Mouse (Mus musculus): ENCODE results near the gene Ints7.

Ints7 gene

DNA sequence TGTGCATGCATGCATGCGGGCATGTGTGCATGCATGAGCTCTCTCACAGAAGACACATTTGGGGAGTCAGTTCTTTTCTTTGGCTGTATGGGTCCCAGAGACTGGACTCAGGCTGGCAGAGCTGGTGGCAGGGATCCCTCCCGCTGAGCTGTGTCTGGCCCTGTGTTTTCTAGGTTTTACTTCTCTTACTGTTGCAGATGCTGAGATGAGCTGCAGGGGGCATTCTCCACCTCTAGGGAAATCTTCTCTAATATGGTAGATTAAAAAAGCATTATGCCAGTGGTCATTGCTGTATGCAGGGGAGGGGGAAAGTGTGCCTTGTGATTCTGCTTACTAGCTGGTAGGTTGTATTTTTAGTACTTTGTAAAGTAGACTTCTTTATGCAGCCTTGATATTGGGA is 10.3 kb downstream of the Ints7 start:
- DNase-seq, result no peak

DNA sequence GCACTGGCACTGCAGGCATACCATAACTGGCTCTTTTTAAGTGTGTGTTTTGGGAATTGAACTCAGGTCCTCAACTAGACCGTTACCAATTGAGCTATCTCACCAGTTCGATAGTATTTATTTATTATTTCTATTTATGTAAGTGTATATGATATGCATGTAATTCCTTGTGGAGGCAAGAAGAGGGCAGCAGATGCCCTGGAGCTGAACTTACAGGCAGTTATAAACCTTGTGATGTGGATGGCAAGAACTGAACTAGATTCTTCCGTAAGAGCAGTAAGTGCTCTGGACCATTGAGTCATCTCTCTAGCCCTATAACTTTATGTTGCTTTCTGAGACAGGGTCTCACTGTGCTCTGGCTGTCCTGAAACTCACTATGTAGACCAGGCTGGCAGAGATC is 11.6 kb downstream of the Ints7 start:
- DNase-seq, result no peak

DNA sequence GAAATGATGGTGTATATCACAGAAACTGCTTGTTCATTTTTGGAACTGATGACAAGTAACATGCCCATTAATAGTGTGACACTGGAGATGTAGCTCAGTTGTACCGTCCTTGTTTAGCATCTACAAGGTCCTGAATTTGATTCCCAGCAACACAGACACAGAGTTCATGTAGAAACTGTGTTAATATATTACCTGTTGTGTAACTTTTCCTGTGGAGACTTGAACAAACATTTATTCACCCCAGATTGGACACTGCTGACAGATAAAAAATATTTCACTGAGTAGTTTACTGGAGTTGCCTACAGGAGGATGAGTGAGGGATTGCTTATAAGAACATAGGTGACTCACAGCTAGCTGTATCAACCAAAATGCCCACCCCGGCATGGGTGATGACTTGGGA is 13.3 kb downstream of the Ints7 start:
- DNase-seq, result no peak

DNA sequence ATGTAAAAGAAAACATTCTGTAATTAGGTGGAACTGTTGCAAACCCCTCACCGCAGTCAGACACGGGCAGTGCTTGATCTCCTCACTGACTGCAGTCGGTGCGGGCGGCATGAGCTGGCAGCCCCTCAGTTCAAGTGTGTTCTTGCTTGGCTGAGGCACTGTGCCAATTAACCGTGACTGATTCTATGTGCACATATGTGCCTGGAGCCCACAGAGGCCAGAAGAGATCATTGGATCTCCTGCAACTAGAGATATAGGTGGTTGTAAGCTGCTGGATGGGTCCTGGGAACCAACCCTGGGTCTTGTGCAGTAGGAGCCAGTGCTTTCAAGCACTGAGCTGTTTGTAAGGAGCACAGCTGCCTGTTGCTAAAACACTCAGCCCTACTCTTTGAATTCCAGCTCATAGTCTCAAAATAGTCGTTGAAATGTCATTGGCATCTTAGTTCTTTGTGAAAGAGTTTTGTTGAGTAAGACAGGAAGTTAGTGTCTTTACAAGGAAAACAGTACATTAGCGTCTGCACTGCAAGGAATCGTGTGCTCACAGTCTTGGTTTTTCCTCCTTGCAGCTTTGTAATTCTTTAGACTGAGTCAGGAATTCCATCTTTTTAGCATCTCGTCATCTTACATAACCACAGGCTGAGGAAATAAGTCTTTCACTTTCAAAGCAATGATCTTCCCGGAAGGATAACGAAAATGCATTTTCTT is 16.7 kb downstream of the Ints7 start:
- DNase-seq, result no peak

DNA sequence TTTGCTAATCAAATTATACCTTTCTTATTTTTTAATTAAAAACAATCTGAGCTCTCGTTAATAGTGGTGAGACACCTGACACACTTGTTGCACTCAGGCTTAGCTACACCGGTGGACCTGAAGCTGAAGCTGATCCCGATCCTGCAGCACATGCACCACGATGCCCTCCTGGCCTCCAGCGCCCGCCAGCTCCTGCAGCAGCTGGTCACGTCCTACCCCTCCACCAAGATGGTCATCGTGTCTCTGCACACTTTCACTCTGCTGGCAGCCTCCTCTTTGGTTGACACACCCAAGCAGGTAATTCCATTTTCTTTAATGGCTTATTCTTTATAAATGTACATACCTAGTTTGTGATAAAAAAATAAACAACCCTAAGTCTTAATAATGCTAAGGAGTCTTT is 20.6 kb downstream of the Ints7 start:
- no peak for DNase-seq

DNA sequence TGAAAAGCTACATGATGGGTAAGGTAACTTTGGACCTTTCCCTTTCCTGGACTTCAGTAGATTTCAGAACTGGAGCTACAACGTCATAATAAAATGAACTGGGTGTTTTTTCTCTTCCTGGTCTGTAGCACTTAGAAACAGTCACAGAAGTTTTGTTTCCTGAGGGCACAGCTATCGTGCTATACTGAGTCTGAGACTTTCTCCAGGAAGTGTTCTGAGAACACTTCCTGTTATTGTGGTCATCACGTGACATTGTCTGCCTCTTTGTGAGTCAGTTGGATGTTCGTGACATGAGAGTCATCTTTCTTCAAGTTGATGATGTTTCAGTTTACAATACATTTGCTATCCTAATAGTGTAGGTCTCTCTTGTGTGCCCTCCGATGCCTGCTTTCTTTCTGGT is 23.8 kb downstream of the Ints7 start:
- DNase-seq, result peak; percentile 9

DNA sequence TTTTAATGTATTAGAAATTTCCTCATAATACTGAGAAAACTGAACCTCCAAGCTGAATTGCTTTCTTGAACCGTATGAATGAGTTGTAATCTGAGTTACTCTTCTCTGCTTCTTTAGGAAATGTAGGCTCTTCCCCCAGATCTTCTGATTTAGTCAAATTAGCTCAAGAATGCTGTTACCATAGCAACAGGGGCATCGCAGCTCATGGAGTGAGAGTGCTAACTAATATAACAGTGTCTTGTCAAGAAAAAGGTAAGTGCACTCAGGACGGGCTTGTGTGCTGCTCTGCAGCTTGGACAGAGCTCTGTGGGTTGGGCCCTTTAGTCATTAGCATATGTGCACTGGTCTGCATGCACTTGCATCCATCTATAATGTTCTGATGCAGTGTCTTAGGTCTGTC is 29.3 kb downstream of the Ints7 start:
- no peak for DNase-seq

DNA sequence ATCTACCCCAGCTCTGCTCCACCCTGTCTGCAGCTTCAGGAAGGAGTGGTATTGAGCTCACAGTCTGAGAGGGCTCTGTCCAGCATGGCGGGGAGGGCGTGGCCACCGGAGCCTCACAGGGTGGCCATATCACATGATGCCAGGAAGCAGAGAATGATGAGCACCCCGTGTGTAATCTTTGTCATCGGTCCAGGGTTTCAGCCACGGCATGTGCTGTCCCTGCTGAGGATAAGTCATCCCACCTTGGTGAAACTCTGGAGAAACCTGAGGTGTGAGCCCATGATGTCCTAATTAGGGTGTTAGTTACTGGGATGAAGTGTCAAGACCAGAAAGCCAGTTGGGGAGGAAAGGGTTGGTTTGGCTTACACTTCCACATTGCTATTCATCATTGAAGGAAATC is 33.6 kb downstream of the Ints7 start:
- DNase-seq, result no peak

DNA sequence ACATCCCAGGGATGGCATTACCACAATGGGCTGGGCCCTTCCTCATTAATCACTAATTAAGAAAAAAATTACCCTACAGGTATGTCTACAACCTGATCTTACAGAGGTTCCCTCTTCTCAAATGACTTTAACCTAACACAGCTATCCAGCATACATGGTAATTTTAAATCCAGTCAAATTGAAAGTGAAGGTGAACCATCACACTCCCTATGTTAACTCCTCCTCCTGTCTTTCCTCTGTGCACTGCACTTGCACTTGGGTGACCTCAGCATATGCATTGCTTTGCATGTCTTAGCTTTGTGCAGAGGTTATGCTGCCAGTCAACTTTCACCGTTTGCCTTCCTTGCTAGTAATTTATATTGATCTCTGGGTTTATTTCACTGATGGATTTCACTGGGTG is 34.1 kb downstream of the Ints7 start:
- no peak for DNase-seq

DNA sequence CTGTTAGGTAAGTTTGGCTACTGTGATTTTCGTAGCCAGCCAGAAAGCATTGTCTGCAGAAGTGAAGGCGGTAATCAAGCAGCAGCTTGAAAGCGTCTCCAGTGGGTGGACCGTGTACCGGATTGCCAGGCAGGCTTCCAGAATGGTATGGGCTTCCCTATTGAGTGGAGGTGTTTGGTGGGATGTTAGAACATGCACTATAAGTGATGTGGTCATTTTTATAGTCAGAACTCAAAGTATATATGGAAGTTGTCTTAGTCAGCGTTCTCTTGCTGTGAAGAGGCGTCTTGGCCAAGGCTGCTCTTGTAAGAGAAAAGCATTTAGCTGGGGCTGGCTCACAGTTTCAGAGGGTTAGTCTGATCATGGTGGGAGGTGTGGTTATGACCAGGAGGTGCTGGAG is 34.9 kb downstream of the Ints7 start:
- no peak for DNase-seq

DNA sequence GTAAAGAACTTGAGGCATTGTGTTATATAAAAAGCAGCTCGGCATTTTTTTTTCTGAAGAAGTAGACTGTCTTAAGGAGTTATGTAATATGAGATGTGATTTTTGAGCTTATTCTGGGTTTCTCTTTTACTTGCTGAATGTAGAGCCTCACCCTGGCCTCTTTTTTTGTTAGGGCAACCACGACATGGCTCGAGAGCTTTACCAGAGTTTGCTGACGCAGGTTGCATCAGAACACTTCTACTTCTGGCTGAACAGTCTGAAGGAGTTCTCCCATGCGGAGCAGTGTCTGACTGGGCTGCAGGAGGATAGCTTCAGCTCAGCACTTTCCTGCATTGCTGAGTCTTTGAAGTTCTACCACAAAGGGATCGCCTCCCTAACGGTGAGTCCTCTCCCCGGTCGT is 36.2 kb downstream of the Ints7 start:
- no peak for DNase-seq

DNA sequence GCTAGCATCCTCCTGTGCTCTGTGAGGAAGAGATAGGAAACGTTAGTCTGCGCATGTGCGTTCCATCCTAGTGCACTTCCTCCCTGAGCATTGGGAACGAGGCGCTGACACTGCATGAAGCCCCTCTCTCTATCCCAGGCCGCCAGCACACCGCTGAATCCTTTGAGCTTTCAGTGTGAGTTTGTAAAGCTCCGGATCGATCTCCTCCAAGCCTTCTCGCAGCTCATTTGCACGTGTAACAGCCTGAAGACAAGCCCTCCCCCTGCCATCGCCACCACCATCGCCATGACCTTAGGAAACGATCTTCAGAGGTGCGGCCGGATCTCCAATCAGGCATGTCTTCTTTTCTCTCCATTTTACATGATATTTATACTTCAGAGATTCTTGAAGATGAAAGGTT is 37.4 kb downstream of the Ints7 start:
- DNase-seq, result no peak

DNA sequence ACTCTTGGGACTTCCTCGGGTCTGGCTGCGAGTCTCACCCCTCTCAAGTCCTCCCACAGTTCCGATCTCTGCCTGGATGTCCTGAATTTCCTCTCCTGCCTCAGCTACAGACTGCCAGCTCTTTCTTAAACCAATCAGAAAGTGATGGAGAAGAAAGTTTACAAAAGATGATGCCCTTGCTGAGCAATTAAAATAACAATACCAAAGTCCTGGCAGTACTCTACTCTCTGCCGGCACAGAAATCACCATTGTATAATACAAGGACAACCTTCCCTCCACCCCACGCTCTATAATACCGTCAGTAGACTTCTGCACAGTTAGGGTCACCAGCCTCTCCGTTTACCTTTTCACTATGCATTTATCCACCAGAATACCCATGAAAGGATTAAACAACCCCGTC is 40.8 kb downstream of the Ints7 start:
- DNase-seq, result no peak

DNA sequence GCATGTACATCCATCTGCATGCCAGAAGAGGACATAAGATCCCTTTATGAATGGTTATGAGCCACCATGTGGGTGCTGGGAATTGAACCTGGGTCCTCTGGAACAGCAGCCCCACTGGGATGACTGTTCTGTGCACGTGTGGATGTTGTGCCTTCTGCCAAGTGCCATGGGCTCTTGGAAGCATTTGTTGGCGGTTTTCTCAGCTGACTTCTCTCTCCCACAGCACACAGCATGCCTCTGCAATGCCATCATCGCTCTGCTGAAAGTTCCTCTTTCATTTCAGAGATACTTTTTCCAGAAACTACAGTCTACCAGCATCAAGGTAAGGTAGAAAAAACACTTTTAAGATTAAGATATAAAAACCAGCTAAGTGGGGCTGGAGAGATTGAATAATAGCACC is 42.2 kb downstream of the Ints7 start:
- DNase-seq, result no peak

DNA sequence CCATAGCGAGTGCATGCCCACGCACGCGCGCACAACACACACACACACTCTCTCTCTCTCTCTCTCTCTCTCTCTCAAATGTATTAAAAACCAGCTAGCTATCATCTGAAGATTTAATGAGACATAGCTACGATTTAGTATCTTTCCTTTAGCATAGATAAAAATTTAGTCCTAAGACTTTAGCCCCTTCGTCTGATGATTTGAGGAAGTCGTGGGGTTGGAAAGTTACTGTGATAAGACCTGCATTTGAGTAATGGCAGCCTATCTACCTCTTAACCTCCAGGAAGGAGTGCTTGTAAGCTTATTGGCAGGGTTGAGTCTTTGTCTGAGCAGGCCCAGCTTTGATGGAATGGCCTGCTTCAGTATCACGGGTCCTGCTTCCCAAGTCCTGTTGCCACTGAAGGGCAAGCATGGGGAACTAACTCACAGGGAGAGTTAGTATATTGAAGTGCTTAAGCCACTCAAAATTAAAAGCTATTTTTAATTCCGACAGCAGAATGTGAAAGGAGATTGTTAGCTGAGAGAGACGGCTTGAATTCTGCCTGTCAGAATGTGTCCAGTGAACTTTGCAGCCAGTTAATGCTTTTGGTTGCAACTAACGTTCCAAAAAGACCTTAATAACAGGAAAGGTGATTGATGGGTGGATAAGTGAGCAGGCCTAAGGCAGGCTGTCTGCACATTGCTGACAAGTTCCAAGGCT is 42.8 kb downstream of the Ints7 start:
- no peak for DNase-seq

DNA sequence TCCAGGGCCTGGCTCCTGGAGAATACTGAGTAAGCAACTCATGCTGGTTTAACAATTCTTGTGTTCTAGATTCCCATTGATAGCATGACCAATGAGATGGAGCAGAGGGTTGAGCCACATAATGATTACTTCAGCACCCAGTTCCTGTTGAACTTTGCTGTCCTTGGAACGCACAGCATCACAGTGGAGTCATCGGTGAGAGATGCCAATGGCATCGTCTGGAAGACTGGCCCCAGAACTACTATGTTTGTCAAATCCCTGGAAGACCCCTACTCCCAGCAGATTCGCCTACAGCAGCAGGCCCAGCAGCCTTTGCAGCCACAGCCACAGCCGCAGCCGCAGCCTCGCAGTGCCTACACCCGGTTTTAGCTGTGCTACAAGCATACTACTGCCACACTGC is 45.7 kb downstream of the Ints7 start:
- no peak for DNase-seq

DNA sequence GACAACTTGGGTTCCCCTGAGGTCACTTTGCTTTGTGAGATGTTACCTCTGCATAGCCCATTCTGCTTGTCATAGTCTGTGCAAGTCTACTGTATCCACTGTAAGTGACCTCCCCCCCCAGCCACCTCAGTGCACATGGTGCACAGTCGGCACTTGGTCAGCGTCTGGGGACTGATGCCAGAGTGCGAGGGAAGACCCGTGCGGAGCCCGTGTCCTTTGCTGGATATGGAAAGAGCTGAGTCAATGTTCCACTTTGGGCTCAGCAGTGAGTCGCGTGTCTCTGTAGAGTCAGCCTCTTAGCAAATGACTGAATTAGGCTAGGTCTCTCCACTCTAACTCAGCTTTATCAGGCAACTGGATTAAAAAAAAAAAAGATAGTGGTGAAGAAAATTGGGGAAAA is 47.4 kb downstream of the Ints7 start:
- no peak for DNase-seq

DNA sequence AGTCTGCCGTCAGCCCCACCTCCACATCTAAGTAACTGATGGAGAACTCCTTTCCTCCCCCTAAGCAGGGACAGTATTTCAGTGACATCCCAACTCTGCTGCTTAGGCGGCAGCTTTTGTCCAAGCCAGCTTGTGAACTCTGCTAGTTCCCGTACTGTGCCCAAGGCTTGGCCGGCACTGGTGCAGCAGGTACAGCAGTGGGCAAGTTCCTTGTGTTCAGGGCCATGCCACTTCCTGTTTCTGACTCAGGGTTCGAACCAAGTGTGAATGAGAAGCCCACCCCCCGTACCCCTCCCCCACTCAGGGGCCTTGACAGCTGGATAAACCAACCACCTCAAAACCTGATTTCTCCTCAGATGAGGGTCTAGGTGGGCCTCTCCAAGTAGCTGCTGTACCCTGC is 49.1 kb downstream of the Ints7 start:
- no peak for DNase-seq

DNA sequence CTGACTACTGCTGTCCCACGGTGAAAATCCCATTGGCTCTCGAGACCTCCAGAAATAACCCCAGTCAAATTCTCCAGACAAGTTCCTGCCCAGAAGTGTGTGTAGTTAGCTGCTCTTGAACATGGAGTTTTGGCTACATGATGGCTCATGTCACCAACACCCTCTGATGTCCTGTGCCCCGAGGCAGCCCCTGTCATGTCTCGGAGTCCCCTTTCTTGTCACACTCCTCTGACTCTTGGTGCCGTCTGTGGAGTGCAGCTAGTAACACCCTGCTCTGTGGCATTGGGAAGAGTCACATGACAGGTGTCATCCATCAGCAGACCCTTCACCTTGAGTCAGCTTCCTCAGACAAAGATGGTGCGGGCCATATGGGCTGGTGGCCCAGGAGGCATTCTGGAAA is 49.6 kb downstream of the Ints7 start:
- DNase-seq, result no peak

DNA sequence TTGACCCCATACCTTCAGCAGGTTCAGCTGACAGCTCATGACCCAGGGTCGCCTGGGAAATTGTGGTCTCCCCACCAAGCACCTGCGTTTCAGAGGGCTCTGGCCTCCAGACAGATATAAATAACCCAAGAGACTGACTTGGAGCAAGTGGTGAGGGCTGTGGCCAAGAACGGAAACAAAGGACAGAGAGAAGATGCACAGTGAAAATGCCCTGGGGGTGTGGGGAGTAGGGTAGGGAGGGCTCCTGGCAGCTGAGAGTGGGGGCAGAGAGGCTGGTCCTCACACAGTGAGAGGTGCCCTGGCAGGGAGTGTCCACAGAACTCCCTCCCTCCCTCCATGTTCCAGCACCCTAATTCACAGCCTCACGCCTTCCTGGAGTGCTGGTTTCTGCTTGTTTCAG is 50.2 kb downstream of the Ints7 start:
- DNase-seq, result no peak

DNA sequence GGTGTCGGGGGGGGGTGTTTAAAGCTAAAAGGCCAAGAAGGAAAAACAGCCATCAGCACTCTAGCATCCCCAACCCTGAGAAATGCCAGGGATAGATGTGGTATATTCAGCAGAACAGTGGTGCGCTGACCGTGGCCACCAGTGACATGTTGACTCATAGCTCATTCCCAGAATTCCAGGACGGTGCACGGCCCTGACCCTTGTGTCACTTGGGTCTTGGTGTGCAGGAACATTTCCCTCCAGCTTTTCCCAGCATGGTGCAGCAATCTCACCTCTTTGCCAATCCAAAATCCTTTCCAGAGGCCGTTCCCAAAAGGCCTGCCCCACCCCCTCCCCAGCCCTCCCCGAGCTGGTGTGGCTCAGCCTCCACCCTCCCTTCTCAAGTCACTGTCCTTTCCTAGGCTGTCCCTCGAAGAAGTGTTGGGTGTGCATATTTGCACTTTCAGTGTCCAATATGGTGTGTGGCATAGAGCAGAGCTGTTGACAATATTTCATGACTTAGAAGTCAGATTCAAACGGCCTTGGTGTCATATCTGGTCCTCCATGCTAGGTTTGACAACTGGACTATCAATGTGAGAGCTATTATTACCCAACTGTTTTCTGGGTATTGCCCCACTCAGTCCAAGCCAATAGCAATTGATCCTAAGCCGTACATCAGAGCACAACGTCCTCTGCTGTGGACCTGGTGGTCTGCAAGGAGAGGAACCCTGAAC is 53.2 kb downstream of the Ints7 start:
- no peak for DNase-seq

DNA sequence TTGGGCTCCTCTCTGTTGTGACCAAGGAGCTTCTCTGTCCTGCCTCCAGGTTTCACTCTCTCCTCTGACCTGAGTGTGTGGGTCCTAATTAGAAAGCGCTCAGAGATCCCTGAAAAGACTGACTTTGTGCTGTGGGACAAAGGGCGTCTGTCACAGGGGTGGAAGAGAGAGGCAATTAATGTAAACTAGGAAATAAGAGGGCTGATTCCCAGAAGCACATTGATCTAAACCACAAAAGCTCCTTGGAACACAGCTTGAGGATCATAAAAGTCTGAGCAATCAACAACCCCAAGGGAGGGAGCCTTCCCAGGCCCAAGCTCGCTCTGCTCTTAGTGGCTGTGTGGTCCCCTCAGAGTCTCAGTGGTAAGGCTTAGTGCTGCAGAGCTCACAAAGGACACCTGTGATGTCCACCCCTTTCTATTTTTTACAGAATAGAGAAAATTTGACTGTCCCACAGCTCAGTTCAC is 53.8 kb downstream of the Ints7 start:
- no peak for DNase-seq

DNA sequence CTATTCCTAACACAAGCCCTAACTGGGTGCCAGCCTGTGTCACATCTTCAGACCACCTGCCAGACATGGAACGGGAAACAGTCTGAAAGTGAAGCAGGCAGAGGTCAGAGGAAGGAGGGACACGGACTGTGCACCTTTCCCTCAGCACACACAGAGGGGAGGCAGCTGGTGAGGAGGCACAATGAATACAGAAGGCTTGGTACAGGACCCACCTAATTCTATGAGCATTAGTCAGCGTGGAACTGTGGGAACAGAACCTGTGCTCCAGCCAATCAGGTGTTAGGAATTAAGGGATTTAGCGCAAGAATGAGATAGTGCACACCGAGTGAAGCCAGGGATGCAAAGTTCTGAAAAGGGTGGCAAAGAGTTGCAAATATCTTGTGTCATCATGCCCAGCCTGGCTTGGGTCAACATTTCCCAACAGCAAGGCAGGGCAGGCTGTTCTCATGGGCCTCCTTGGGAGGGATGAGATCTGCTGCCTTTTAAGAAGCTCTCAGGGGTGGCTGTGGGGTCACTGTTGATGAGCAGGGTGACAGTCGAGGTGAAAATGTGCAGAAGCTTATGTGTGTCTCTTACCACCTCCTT is 57.2 kb downstream of the Ints7 start:
- no peak for DNase-seq

DNA sequence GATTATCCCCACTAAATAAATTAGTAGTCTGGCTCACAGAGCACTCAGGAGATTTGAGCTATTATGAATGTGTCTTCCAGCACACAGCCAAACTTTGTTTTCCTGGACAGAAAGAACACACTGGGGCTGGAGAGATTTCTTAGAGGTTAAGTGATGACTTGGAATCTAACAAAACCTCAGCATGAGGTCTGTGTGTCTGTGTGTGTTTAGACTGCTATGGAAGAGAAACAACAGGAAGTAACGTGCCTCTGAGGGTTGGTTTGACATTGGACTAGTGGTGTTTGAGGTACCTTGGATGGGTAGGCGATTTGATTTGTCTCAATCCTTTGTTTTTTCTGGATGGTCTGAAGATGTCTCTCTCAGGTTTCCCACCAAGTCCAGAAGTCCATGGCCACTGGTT is 58.7 kb downstream of the Ints7 start:
- DNase-seq, result no peak

Measured in kidney, adult 9 months (tissue).